Mouse (Mus musculus) G1E (cell line): ENCODE data around the gene Nectin2.

ENCODE experiments used
- CTCF ChIP-seq: IDR thresholded peaks from 2 replicates; pipeline ENCODE4 v1.5.1; 2012; ENCODE audit warnings: low read depth, low read length, inconsistent platforms, mixed read lengths
- GATA1 ChIP-seq: IDR thresholded peaks from 2 replicates; pipeline ENCODE4 v1.6.1; 2012; ENCODE audit warnings: borderline replicate concordance, low read length, inconsistent platforms, mixed read lengths
- GATA2 ChIP-seq: IDR thresholded peaks from 2 replicates; pipeline ENCODE4 v1.6.1; 2012; ENCODE audit warnings: low read depth, low read length, inconsistent platforms, borderline replicate concordance
- POLR2AphosphoS5 ChIP-seq: IDR thresholded peaks from 2 replicates; pipeline ENCODE4 v1.6.1; 2012; ENCODE audit warnings: low read depth, low read length, inconsistent platforms; ENCODE audit not compliant: insufficient replicate concordance
- TAL1 ChIP-seq: conservative IDR thresholded peaks from 2 replicates; pipeline ENCODE4 v1.6.1; 2012; ENCODE audit warnings: low read depth, low read length, inconsistent platforms, mixed read lengths

- TF ChIP-seq CTCF (no peak), GATA1 (no peak), TAL1 (no peak), POLR2AphosphoS5 (no peak), GATA2 (no peak)
These were observed 51.1 kb downstream of the Nectin2 start, which contains the start of gene Apoe for GRCm38 (mm10) chr7:19698907-19699826.
